Mouse (Mus musculus): Measurements from ENCODE around the gene Stxbp4. TPM values are rescaled to one million over a fixed set of nuclear protein-coding genes. Genes with fewer than 3 reads are reported as not detected.

Stxbp4 gene
- polyA plus RNA-seq, 1 experiment from 2014 or later: 20.8 TPM

DNA sequence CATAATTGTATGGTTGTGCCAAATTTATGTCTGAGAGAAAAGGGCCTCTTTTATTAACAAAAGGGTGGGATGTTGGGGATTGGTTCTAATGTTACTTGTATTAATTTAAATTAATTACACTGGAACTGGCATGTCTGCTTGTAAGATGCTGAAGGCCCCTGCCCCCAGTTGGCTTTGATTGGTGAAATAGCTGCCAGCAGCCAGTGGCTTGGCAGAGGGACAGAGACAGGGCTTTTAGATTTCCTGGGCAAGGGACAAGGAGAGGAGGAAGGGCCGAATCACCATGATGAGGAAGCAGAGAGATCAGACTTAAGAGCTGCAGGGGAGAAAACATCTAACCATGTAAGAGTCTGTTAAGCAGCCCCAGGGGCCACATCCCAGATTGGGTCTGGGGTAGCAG lies 46.9 kb downstream of the Stxbp4 start:
- no peaks in the 10 kb centered on the region for H3K4me1 ChIP-seq
- H3K4me2 ChIP-seq (replicated peaks): no peak overlapping the region
- H3K27me3 ChIP-seq: no peaks in the 10 kb centered on the region
- 65% methylated on average over 1 of the region's 1 CpGs for WGBS
- no peak for ATAC-seq (replicated peaks)
- H3K9ac ChIP-seq (replicated peaks): no peak overlapping the region
- H3K27ac ChIP-seq (replicated peaks): no peak overlapping the region
- peaks cover 22% of the 10 kb centered on the region for H3K36me3 ChIP-seq
- H3K9me3 ChIP-seq: no peaks in the 10 kb centered on the region
- H3K4me3 ChIP-seq: no peak overlapping the region

DNA sequence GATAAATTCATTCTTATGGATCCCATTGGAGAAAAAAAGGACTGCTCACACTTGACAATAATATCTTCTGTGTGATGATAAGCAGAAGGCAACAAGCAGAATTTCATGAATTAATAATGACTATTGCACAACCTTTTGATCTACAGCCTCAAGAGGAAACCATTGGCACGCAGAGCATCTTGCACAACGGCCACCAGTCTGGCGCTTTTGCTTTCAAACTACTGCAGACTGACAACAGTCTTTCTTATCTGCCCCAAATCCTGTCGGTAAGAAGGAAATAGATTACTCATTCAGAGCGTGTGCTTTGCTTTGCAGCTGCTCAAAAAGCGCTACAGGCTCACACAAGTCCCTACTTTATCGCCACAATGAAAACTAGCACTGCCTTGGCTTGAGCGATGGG lies 51.7 kb downstream of the Stxbp4 start:
- Histone ChIP-seq H3K4me3 (no peak overlapping the region), H3K4me1 (no peaks in the 10 kb centered on the region), H3K27me3 (no peaks in the 10 kb centered on the region), H3K9me3 (no peaks in the 10 kb centered on the region), H3K27ac (replicated peaks) (no peak overlapping the region), H3K9ac (replicated peaks) (no peak overlapping the region), H3K36me3 (peaks cover 23% of the 10 kb centered on the region), H3K4me2 (replicated peaks) (no peak overlapping the region)
- no peak for ATAC-seq (replicated peaks)
- 88% methylated on average over 8 of the region's 8 CpGs for WGBS

- no peak overlapping the region for H3K9ac ChIP-seq (replicated peaks)
- peaks cover 20% of the 10 kb centered on the region for H3K36me3 ChIP-seq
- no peaks in the 10 kb centered on the region for H3K9me3 ChIP-seq
- no peaks in the 10 kb centered on the region for H3K4me1 ChIP-seq
- no peak overlapping the region for H3K27ac ChIP-seq (replicated peaks)
- H3K27me3 ChIP-seq: no peaks in the 10 kb centered on the region
- WGBS: 85% methylated on average over 2 of the region's 2 CpGs
- H3K4me2 ChIP-seq (replicated peaks): no peak overlapping the region
- no peak overlapping the region for H3K4me3 ChIP-seq
- ATAC-seq (replicated peaks): no peak
Measured at GRCm38 (mm10) chr11:90585754-90586153, 52.1 kb downstream of the Stxbp4 start.

GRCm38 (mm10) chr11:90577057-90577780 lies 60.7 kb downstream of the Stxbp4 start:
- H3K9ac ChIP-seq (replicated peaks): no peak overlapping the region
- no peak overlapping the region for H3K4me2 ChIP-seq (replicated peaks)
- H3K27ac ChIP-seq (replicated peaks): no peak overlapping the region
- no peak overlapping the region for H3K4me3 ChIP-seq
- 89% methylated on average over 7 of the region's 7 CpGs for WGBS
- ATAC-seq (replicated peaks): no peak
- no peaks in the 10 kb centered on the region for H3K9me3 ChIP-seq
- peaks cover 7% of the 10 kb centered on the region; the same call in 1 of the 2 replicates for H3K36me3 ChIP-seq
- no peaks in the 10 kb centered on the region for H3K27me3 ChIP-seq
- no peaks in the 10 kb centered on the region for H3K4me1 ChIP-seq

DNA sequence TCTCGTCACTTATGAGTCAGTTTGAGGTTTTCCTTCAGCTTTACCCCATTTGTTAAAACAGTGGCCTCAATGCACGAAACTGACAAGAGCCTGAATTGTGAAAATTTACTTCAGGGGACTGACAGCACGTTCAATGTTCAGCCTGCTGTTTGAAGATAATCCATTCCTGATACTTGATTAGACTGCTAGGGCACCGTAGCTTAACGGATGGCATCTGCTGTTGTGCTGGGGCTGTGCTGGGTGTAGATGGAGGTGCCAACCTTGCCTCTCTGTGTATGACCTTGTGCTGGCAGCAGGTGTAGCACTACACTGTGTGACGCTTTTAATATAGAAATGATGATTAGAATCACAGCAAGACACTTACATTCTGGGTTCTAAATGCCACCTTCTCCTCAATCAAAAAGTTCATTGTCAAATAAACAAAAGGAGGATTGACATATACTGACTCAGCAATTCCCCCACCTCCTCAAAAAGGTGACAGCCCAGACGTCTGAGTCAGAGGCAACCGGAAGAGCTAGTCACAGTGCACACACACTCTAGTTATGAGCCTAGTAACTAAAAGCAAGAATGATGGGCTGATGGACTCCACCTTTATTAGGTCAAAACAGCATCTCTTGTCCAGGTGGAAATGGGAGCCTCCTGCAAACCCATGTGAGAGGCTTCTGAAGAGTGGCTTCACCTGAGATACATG lies 61.5 kb downstream of the Stxbp4 start:
- H3K9me3 ChIP-seq: no peaks in the 10 kb centered on the region
- no peak overlapping the region for H3K27ac ChIP-seq (replicated peaks)
- no peak for ATAC-seq (replicated peaks)
- H3K4me2 ChIP-seq (replicated peaks): no peak overlapping the region
- no peaks in the 10 kb centered on the region for H3K4me1 ChIP-seq
- H3K27me3 ChIP-seq: no peaks in the 10 kb centered on the region
- H3K9ac ChIP-seq (replicated peaks): no peak overlapping the region
- peaks cover 7% of the 10 kb centered on the region; the same call in 1 of the 2 replicates for H3K36me3 ChIP-seq
- no peak overlapping the region for H3K4me3 ChIP-seq
- WGBS: 86% methylated on average over 8 of the region's 8 CpGs

- WGBS: 96% methylated on average over 7 of the region's 7 CpGs
- no peak for ATAC-seq (replicated peaks)
Measured at GRCm38 (mm10) chr11:90575491-90576048, 62.3 kb downstream of the Stxbp4 start.

GRCm38 (mm10) chr11:90570646-90571259 lies 67.1 kb downstream of the Stxbp4 start:
- ATAC-seq (replicated peaks): no peak
- no peaks in the 10 kb centered on the region for H3K27me3 ChIP-seq
- no peak overlapping the region for H3K9ac ChIP-seq (replicated peaks)
- H3K4me1 ChIP-seq: no peaks in the 10 kb centered on the region
- H3K4me3 ChIP-seq: no peak overlapping the region
- H3K4me2 ChIP-seq (replicated peaks): no peak overlapping the region
- H3K9me3 ChIP-seq: no peaks in the 10 kb centered on the region
- H3K36me3 ChIP-seq: peaks cover 11% of the 10 kb centered on the region; the same call in 1 of the 2 replicates
- 85% methylated on average over 2 of the region's 2 CpGs for WGBS
- H3K27ac ChIP-seq (replicated peaks): no peak overlapping the region

More at GRCm38 (mm10) chr11:90575491-90576048, 62.3 kb downstream of the Stxbp4 start:
- H3K27me3 ChIP-seq: no peaks in the 10 kb centered on the region
- H3K9ac ChIP-seq (replicated peaks): no peak overlapping the region
- no peaks in the 10 kb centered on the region for H3K9me3 ChIP-seq
- H3K4me1 ChIP-seq: no peaks in the 10 kb centered on the region
- H3K4me2 ChIP-seq (replicated peaks): no peak overlapping the region
- H3K4me3 ChIP-seq: no peak overlapping the region
- peaks cover 7% of the 10 kb centered on the region; the same call in 1 of the 2 replicates for H3K36me3 ChIP-seq
- no peak overlapping the region for H3K27ac ChIP-seq (replicated peaks)

DNA sequence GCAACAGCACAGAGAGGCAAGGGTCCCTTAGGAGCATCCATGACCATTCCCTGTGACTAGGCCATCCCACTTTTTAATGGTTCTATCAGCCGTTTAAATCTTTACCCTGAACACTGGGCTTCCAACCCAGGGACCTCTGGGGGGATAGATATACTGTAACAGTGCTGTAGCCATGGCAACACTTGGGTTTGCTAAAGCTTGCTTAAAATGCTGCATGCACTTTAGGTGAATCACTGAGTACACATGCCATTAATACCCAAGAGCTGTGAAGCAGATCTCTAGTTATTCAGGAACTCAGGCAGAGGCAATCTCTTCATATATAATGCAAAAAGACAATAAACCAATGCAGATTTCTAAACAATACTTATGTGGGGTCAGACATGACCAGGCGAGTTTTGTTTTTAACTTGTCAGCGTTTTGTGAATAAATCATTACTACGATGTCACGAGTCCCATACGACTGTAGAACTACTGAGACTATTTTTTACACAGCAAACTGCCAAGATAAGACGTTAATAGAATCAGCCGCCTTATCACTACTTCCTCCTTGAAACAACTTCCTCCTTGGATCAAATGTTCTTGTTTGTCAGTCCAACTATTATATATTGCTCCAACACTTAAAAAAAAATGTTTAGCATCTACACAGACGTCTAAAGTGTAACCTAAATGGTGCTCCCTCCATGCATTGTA lies 79.4 kb downstream of the Stxbp4 start:
- Histone ChIP-seq H3K27me3 (no peaks in the 10 kb centered on the region), H3K9me3 (no peaks in the 10 kb centered on the region), H3K4me2 (replicated peaks) (no peak overlapping the region), H3K27ac (replicated peaks) (no peak overlapping the region), H3K36me3 (no peaks in the 10 kb centered on the region), H3K4me1 (no peaks in the 10 kb centered on the region), H3K4me3 (no peak overlapping the region), H3K9ac (replicated peaks) (no peak overlapping the region)
- ATAC-seq (replicated peaks): no peak
- WGBS: 80% methylated on average over 9 of the region's 9 CpGs

- no peaks in the 10 kb centered on the region for H3K9me3 ChIP-seq
Measured at GRCm38 (mm10) chr11:90556517-90556916, 81.4 kb downstream of the Stxbp4 start.

GRCm38 (mm10) chr11:90553963-90554362 lies 83.9 kb downstream of the Stxbp4 start:
- Histone ChIP-seq H3K9me3 (no peaks in the 10 kb centered on the region), H3K4me3 (no peak overlapping the region), H3K4me1 (peaks cover 9% of the 10 kb centered on the region), H3K27me3 (no peaks in the 10 kb centered on the region), H3K4me2 (replicated peaks) (no peak overlapping the region), H3K27ac (replicated peaks) (no peak overlapping the region), H3K9ac (replicated peaks) (no peak overlapping the region), H3K36me3 (no peaks in the 10 kb centered on the region)
- no peak for ATAC-seq (replicated peaks)
- 56% methylated on average over 5 of the region's 5 CpGs for WGBS

More at GRCm38 (mm10) chr11:90556517-90556916, 81.4 kb downstream of the Stxbp4 start:
- WGBS: 90% methylated on average over 4 of the region's 4 CpGs
- Histone ChIP-seq H3K9ac (replicated peaks) (no peak overlapping the region), H3K27me3 (no peaks in the 10 kb centered on the region), H3K36me3 (no peaks in the 10 kb centered on the region), H3K4me1 (peaks cover 9% of the 10 kb centered on the region), H3K4me3 (no peak overlapping the region), H3K27ac (replicated peaks) (no peak overlapping the region), H3K4me2 (replicated peaks) (no peak overlapping the region)
- no peak for ATAC-seq (replicated peaks)

DNA sequence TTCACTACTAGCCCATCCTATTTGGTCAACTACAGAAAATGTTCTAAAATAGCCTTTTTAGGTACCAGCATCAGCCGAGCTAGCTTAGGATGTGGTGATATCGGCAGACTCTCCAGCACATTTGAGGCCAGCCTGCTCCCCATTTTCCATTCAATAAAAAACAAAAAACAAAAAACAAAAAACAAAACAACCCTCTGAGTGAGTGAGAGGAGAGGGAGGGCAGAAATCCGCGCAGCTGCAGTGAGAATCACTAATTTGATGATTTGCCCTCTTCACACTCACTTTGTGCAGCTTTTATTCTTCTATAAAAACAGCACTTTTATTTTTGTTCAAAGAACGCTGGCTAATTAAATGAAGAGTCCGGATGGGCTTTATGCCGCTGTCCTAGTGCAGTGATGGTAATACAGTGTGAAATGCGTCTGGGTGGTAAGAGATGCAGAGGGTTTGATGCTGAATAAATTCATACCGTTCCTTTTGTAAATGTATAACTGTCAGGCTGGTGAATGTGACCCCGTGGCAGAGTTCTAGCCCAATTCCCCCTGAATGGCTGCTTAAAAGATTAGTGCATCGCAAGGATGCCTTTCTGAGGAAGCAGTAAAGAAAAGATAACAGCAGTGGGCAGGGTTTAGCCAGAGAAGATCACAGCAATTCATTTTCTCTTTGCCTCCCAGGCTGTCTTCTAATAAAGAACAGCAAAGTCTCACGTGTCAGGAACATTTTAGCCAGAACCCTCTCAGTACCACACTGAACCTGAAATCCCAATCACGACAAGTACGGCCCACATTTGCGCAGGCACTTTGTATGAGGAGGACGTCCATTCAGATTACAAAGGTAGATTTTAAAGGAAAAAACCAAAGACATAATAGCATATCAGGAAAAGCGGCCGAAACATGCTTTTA lies 85.3 kb downstream of the Stxbp4 start:
- peaks cover 16% of the 10 kb centered on the region for H3K4me1 ChIP-seq
- no peaks in the 10 kb centered on the region for H3K27me3 ChIP-seq
- 22% methylated on average over 18 of the region's 18 CpGs for WGBS
- H3K9me3 ChIP-seq: no peaks in the 10 kb centered on the region
- peak overlapping the region; percentile 47; the same call in 1 of the 2 replicates for H3K27ac ChIP-seq (replicated peaks)
- H3K4me3 ChIP-seq: no peak overlapping the region
- 0 out of 2 replicates have a peak overlapping the region, but pooled peaks have one; percentile 1 for H3K4me2 ChIP-seq (replicated peaks)
- no peaks in the 10 kb centered on the region for H3K36me3 ChIP-seq
- peak; percentile 55; the same call in 1 of the 2 replicates for ATAC-seq (replicated peaks)
- no peak overlapping the region for H3K9ac ChIP-seq (replicated peaks)
